Mouse (Mus musculus) neural tube, embryonic 10.5 days (tissue): ENCODE data around the gene Acsf3.
A peak's percentile ranks its signal among the peaks of the same experiment; 100 is the strongest.

Experiments used
- DNase-seq: peaks from one replicate; pipeline ENCODE4 v3.0.0-alpha.2; 2017; ENCODE audit warnings: low spot score; ENCODE audit errors: extremely low spot score

The Acsf3 gene

DNA sequence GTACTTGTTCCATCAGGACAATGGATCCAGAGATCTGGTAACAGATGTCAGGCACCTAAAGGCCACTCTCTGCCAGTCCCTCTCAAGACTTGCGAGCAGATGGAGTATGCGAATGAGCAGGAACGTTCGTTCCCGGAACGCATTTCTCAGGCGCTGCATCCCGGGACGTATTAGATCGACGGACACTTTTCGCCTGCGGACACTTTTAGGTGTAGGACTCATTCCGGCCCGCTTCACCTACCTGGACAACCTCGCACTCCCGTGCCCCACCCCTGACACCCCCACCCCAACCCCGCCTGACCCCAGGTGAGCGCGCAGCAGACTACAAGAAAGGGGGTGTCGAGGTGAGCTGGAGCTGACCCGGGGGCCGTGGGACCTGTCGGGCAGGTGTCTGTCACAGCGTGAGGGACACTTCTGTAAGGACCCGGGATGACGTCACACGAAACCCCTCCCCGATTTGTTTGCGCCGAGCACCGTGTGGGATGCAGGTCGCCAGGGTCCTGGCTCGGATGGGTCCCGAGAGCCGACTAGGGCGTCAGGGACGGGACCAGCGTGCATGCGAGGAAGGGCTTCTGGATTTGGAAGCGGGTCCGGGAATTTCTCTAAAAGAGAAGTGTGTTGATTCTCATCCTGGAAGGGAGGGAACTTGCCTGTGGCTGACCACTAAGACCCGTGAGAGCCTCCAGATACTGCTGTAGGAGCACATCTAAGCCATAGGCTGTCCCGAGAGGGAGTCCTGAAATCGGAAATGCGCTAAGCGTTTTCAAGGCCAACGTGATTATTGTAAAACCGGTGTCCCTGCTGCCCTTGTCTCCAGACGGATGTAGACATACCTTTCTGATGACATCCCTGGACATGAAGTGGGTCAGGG is at the start of gene Acsf3:
TSS of gene Acsf3 (plus strand) at position 202 of the 871 bp plus-strand sequence.
- peak; percentile 85 for DNase-seq

DNA sequence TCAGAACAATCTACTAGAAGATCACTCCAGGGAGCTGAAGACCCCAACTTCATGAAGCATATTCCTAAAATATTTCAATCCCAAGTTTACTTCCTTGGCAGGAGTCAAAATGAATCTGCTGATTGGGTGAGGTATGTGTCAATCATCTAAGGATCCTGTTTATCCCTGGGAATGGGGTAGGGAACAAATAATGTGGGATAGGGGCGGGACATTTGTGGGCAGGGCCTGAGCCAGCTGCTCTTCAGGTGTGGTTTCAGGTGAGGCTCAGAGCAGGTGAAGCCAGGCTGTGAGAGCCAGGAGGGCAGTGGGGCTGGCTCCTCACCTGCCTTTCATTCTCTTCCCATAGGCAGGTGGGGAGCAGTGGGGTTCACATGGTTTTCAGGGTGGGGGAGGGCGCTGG is 48.5 kb upstream of the Acsf3 start:
- no peak for DNase-seq

DNA sequence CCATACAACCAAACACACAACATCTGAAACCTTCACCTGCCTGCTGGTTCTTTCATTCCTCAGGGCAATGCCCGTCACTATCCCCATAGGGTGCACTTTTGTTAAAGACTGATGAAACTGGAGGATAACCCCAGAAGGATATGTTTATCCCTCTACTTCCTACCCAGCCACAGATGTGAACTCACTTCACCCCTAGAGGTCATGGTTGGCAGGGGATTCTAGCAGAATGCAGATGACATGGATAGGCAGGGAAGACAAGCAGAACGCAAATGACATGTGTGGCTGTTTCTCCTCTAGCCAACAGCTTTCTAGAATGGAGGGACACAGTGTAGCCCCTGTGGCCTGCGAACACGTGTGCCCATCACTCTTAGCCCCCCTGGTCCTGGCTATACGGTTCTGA is 47.9 kb upstream of the Acsf3 start:
- DNase-seq, result no peak

DNA sequence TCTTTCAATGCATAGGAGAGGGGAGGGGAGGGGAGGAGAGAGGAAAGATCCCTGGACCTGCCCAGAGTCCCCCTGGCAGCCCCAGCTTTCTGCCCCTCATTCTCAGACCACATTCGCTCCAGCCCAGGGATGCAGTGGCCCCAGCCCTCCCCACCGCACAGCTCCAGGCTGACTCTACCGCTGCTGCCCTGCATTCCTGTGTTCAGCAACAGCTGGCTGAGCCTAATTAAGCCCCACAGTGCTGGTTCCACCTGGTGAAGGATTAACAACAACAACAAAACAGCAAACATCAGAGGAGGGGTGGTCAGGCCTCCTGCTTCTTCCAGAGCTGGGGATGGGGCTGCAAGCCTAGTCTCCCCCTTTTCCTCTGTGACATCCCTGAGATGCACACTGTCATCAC is 46.7 kb upstream of the Acsf3 start:
- DNase-seq, result no peak

DNA sequence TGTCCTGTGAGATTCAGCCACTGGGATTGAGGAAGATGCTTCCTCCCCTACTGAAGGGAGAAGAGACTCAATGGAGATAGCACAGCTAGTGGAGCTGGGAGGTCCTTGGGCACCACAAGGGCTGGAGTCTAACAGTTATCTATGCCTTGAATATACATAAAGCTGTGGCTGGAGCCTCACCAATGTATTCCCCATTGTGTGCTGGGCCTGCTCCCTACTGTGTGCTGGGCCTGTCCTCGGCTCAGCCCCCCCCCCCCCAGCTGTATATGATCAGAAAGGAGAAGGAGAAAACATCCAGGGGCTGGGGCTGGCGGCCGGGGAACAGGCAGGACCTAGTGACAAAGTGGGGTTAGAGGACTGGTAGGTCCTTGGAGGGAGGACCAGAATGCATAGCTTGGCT is 40.2 kb upstream of the Acsf3 start:
- no peak for DNase-seq

DNA sequence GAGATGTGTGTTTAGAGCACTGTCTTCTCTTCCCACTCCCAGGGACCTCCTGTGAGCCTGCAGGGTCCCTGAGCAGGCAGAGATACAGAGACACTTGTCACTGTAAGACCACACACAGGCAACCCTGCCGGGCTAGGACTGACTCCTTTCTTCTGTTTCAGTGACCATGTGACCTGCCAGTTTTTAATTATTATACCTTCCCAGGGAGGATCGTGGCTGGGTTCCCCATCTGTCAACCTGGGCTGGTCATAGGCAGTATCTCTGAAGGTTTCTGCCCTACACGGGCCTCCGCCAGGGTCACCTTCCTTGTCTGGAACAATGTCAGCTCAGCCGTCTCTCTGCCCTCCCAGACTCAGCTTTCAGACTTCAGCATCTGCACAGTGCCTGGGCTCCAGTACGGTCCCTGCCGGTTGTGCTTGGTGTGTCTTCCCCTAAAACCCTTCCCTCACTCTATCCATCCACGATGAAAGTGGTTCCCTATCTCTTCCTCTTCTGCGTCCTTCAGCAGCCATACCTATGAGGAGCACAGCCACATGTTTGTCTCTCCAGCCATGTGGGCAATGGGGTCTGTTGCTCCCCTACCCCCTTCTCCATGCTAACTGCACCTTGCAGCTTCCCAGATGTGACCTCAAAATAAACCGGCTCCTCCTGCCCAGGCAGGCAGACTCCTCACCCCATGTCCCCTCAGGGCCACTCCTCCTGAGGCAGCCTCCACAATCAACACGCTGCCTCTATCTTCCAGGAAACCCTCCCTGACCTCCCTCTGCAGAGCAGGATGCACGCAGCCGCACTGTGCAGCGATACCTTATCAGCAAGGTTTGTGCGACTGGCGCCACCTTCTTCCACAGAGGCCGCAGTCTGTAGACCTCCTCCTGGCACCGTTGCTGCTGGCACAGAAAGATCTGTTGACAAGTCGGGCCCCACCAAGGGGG is 39.5 kb upstream of the Acsf3 start:
- no peak for DNase-seq

DNA sequence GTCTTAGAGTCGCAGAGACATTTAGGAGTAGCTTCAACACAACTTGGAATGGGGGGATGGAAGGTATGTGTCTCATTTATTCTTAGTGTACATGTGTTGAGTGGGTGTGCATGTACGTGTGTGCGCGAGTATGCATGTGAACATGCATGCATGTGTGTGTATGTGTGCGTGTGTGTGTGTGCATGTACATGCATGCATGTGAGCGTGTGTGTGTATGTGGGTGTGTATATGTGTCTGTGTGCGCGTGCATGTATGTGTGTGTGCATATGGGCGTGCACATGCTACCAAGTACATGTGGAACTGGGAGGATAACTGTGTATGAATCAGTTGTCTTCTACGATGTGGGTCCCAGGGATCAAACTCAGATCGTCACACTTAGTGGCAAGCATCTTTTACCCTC is 38.7 kb upstream of the Acsf3 start:
- DNase-seq, result no peak

DNA sequence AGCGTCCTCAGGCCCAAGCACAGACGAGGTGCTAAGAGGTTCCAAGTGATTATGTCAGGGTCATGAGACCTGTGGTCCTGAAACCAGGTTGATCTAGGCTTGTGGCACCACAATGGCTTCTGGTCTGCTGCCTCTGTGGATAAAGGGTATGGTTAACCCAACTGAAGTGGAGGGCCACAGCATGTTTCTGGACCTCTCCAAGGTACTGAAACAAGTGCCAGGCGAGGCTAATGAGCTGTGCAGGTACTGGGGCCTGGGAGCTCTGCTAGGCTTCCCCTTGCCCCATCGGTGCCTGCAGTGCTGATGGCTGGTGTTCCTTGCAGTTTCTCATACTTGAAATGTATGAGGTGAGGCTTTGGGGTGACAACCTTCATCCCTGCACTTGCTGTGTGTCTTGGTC is 38.2 kb upstream of the Acsf3 start:
- DNase-seq, result no peak

DNA sequence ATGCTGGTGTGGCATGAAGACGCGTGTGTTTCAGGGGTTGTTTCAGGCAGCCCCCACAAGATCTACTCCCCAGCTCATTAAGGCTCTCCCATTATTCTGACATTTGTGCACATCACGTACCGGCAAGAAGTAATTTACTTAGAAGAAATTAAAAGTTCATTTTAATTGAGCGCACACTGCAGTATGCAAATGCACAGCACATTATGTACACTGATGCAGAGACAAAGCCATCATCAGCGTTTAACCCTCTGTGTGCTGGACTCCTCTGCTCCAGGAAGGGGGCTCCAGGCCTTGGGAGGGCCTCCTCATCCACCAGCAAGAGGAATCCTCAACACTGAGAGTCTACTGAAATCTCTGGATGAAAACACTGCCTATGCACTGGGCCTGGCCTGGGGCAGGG is 37.4 kb upstream of the Acsf3 start:
- no peak for DNase-seq

DNA sequence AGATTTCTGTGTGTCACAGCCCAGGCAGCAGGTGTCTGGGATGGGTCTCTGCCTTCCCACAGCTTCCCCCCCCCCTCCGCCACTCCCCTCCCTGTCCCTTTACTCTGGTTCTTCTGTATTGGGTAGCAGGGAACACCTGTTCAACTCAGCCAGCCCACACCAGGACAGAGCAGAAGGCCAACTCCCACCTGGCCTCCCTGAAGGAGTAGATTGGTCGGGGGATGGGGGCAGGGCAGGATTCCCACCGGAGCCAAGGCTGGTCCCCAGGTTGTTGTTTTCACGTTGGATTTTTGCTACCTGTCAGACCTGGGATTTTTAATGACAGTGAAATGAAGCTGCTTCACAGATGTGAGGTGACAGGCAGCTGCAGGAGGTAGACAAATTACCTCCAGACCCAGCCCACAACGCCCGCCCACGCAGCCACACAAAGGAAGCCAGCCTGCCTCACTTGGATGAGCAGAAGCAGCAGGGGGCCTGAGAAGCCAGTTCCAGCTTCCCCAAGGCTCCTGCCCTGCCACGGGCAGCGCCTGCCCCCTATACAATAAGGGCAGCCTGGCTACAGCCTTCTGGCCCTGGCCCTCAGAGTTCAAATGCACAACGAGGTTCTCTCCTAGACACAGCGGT is 36.1 kb upstream of the Acsf3 start:
- peak; percentile 40 for DNase-seq

DNA sequence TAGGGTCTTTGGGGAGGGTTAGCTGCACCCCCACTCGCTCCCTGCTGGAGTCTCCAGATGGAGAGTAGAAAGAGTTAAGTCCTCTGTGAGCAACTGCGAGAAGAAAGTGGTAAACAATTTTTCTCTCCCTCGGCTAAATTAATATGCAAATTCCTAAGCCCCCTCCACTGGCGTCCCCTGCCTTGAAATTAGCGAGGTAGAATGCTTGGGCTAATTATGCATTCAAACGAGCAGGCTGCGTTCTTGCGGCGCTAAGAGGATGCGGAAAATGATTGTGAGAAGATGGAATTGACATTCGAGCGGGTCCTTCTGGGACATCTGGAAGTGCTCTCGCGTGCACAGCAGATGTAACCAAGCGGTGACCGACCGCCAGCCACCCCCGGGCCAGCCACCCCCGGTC is 32.8 kb upstream of the Acsf3 start:
- DNase-seq, result no peak

DNA sequence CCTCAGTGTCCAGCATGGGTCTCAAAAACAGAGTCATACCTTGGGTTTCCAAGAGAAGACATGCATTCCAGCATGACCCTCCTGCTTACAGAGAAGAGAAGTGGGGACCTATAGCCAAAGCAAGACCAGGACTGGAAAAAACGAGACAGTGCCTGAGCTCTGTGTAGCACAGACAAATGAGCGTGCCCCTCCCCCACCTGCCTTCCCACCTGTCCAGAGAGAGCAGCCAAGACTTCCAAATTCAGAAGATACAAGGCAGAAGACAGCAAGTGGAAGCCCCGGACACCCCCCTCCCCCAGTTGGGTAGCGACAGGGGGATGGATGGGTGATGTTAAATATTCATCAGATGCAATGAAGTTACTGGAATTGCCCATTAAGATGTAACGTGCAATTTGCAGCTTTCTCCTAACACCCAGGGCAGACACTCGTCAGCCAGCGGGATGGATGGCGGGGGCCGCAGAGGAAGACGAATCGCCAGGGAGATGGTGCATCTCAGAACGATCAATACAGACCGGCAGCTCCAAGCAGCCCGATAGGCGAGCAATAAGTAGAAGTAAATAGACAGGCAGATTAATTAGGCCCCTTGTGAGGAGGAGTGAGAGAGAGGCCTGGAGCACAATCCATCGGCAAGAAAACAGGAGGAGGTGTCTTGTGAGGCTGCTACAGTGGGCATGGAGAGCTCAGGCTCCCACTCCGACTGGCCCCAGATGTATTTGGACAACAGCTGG is 30.1 kb upstream of the Acsf3 start:
- no peak for DNase-seq

DNA sequence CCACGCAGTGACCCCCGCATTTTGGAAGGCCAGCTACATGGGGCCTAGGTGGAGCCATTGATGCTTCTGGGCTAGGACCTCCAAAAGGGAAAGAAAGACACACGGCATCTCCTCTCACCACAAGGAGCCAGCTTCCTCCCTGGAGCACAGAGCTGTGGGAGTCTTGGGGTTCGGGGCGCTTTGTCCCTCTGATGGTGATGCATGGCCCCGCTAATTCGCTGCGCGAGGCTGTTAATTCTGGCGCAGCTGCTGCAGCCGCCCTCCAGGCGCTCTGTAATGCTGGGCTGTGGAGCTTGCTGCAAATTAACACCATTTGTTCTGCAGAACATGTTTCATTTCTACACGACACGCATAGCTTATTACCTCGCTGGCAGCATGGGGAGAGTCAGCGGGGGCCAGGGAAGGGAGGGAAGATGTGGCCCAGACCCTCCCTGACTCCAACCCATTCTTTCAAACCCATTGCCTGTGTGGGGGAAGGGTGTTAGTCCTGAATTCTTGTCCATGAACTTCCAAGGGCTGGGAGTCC is 29.5 kb upstream of the Acsf3 start:
- DNase-seq, result peak; percentile 42

DNA sequence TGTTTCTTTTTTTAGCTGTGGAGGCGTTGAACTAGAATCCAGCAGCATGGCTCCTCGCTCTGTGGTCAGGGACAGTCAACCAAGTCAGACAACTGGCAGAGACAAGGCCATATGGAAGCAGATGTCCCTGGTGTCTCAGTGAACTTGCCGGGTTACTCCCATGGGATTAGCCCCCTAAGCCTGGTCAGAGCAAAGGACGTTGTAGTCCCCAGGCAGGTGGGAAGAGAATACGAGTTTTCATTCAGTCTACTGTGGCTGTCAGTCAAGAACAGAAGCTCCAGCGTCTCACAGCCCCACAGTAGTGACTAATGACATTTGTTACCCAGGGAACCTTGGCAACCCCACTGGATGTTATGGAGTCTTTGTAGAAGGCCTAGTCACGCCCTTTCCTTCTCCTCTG is 28.8 kb upstream of the Acsf3 start:
- no peak for DNase-seq

DNA sequence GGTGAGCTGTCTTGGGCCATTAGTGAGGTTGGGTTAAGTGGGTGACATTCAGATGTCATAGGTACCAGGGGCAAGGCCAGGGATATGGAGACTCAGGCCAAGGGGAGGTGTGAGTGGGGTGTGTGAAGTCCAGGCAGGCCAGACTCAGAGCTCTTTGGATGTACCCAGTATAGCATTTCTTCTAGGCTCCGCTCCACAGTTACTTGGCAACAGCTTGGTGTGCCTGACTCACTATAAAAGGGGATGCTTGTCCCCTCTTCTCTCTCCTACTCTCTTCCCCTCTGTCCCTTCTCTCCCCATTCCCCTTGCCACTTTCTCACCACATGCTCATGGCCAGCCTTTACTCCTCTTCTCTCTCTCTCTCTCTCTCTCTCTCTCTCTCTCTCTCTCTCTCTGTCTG is 27.5 kb upstream of the Acsf3 start:
- no peak for DNase-seq

DNA sequence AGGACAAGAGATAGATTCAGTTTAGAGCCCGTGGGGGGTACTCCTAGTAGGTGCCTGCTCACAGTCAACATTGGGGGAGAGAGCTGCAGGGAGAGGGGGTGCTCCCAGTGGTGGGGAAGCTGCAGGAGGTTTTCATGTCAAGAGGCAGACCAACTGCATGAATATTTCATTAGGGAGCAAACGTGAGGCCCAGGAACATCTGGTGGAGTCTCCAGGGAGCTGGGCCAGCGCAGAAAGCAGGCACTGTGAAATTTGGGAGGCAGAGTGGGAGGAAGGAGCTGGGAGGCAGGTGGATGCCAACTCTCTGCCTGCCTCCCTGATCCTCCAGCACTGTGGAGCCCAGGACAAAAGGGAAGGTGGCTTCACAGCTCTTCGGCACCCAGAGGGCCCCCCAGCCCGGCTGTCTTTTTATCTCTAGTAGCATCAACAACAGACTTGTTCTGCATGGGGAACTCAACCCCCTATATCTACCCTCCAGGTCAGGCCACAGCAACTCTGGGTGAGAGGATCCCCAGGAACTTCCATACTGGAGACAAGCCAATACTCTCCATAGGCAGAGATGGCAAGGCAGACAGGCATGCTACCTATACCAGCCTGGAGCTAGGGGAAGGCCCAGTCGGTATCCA is 25.8 kb upstream of the Acsf3 start:
- DNase-seq, result no peak

DNA sequence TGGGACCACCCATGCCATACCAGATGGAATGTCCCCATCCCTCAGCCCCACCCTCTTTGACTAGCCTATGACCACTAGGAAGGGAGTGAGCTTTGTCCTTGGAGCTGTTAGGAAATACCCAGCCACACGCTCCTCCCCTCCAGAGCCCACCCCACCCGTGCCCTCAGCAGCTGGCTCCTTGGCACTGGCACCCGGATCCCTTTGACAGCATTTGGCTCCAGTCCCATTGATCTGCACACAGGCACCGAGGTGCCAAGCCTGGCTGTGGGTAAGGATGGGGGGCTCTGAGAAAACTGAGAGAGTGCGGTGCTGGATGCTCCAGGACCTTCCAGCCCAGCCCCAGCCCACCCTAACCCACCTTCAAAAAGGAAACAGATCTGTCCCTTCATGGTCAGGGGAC is 23.9 kb upstream of the Acsf3 start:
- no peak for DNase-seq

DNA sequence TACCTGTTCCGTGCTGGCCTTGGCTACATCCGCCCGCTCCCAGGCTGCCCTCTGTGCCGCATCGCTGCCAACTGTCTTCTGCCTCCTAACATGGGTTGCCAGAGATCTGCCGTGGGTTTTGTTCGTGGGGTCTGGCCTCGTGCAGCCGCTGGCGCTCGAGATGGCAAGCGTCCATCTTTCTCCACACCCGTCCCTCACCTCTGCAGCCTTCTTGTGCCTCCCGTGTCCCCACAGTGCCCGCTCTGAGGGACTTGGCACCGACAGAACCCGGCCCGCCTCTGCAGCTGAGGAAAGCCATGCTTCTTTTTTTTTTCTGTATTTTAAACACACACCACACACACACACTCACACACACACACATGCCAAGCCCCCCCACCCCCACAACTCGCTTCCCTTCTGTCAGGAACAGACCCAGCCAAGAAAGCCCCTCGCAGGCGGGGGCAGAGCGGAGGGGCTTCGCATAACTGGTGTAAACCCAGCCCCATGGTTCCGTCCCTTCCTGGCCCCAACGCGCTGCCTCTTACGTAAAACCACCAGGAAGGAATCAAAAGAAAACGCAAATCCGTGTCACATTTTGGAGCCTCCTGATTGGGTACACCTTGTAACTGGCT is 23.1 kb upstream of the Acsf3 start:
- no peak for DNase-seq

DNA sequence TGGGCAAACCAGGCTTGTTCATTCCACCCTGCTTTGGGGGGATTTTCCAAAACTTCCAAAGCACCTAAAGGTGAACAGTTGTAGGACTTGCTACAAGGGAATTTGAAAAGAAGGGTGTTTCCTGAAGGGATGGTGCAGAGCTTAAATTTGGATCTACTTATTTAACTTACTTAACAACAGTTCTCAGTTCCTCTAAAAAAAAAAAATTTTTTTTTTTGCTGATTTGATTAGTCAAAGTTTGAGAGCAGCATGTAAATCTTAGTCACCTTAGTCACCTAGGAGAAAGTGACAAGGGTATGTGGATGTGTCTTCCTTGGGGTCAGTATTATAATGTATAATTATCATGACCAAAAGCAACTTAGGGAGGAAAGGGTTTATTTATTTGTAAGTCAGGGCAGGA is 16.7 kb upstream of the Acsf3 start:
- DNase-seq, result no peak

DNA sequence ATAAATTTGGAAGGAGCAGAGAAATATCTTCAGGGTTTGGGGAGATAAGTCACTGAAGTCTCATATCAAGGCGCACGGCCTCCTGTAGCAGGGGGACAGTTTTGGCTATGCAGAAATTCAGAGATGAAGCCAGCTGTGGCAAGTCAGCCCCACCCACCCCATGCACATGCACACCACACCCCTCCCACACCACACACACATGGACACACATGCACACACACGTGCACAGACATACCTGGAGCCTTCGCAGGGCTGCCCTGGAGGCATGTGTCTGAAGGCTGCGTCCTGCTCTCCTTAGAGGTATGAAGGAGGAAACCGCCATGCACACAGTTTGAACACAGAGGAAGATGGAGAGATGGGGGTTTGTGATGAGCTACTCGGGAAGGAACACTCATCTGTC is 15.2 kb upstream of the Acsf3 start:
- DNase-seq, result no peak
